Mouse (Mus musculus): ENCODE measurements around the gene Tlk2. TPM values are rescaled to one million over a fixed set of nuclear protein-coding genes. Genes with fewer than 3 reads are reported as not detected.

Tlk2 gene
- polyA plus RNA-seq, 1 experiment from 2014 or later = 18.2 TPM

DNA sequence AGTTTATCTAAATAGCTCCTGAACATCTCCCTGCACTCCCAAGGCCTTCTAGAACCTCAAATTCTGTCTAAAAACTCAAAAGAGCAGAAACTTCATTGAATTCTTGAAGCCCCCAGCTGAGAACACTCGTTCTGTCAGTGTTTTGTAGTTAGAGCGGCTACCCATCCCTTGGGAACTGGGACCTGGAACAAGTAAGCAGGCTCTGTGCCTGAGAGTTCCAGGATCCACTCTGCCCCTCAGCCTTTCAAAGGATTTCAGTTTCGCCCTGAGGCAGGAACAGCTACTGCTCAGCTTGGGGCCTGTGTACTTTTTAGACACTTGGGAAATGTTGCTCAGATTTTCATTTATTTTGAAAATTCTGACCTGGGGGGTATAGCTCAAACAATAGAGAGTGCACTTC is 32.0 kb upstream of the Tlk2 start, which contains the start of gene Gm10842:
TSS of gene Gm10842 (plus strand) at position 301 of the 400 bp plus-strand sequence.
- Histone ChIP-seq H3K9ac (ENCODE audit: low read depth, low read length) (no peak within 1 kb of the TSS; the same call in 1 of the 2 replicates), H3K27me3 (replicated peaks; ENCODE audit: control insufficient read depth, insufficient read depth, low read length) (no peaks in the 10 kb centered on the region), H3K4me2 (no peak within 1 kb of the TSS), H3K27ac (ENCODE audit: low read depth, low read length) (no peak within 1 kb of the TSS), H3K4me3 (ENCODE audit: low read depth, low read length) (no peak within 1 kb of the TSS), H3K4me1 (replicated peaks; ENCODE audit: control insufficient read depth, insufficient read depth, low read length) (peaks cover 24% of the 10 kb centered on the region), H3K36me3 (ENCODE audit: control insufficient read depth, insufficient read depth, low read length) (no peaks in the 10 kb centered on the region), H3K9me3 (ENCODE audit: control insufficient read depth, low read length) (no peaks in the 10 kb centered on the region)
- 74% methylated on average over 3 of the region's 3 CpGs for WGBS
- ATAC-seq (replicated peaks; ENCODE audit: low FRiP score) (no peak), DNase-seq (ENCODE audit: low spot score) (no peak)

GRCm38 (mm10) chr11:105149353-105149752 is 29.3 kb upstream of the Tlk2 start:
- Histone ChIP-seq H3K4me1 (replicated peaks; ENCODE audit: control insufficient read depth, insufficient read depth, low read length) (peaks cover 40% of the 10 kb centered on the region), H3K4me2 (no peak overlapping the region), H3K9me3 (ENCODE audit: control insufficient read depth, low read length) (no peaks in the 10 kb centered on the region), H3K9ac (ENCODE audit: low read depth, low read length) (no peak overlapping the region), H3K27ac (ENCODE audit: low read depth, low read length) (peak overlapping the region; percentile 70; the same call in 1 of the 2 replicates), H3K27me3 (replicated peaks; ENCODE audit: control insufficient read depth, insufficient read depth, low read length) (no peaks in the 10 kb centered on the region), H3K4me3 (ENCODE audit: low read depth, low read length) (no peak overlapping the region), H3K36me3 (ENCODE audit: control insufficient read depth, insufficient read depth, low read length) (no peaks in the 10 kb centered on the region)
- WGBS = 50% methylated on average over 3 of the region's 3 CpGs
- ATAC-seq (replicated peaks; ENCODE audit: low FRiP score) (no peak), DNase-seq (ENCODE audit: low spot score) (no peak)

DNA sequence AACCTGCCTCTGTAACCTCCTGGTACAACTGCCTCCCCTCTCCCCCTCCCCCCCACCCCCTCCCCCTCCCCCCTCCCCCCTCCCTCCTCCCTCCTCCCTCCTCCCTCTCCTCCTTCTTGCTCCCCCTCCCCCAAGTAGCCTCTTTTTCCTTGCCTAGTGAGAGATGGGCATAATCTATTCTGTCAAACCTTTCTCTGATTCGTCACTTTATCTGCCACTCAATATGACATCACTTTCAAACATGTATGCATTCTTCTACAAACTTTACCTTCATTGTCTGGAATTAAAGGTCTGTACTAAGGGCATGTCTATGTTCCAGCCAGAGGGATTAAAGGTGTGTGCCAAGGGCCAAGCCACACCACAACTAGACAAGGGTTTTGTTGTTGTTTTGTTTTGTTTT is 28.8 kb upstream of the Tlk2 start:
- Histone ChIP-seq H3K9ac (ENCODE audit: low read depth, low read length) (no peak overlapping the region; the same call in 1 of the 2 replicates), H3K27me3 (replicated peaks; ENCODE audit: control insufficient read depth, insufficient read depth, low read length) (no peaks in the 10 kb centered on the region; the same call in 1 of the 2 replicates), H3K9me3 (ENCODE audit: control insufficient read depth, low read length) (no peaks in the 10 kb centered on the region), H3K36me3 (ENCODE audit: control insufficient read depth, insufficient read depth, low read length) (no peaks in the 10 kb centered on the region), H3K4me3 (ENCODE audit: low read depth, low read length) (no peak overlapping the region), H3K4me2 (no peak overlapping the region), H3K4me1 (replicated peaks; ENCODE audit: control insufficient read depth, insufficient read depth, low read length) (peaks cover 40% of the 10 kb centered on the region), H3K27ac (ENCODE audit: low read depth, low read length) (peak overlapping the region; percentile 70)
- ATAC-seq (replicated peaks; ENCODE audit: low FRiP score) = no peak
- DNase-seq (ENCODE audit: low spot score) = no peak
- 64% methylated on average over 1 of the region's 1 CpGs for WGBS

- 0 out of 2 replicates have a peak overlapping the region, but pooled peaks have one; percentile 39 for H3K9ac ChIP-seq (ENCODE audit: low read depth, low read length)
- no peaks in the 10 kb centered on the region for H3K36me3 ChIP-seq (ENCODE audit: control insufficient read depth, insufficient read depth, low read length)
- peak overlapping the region; percentile 38; the same call in 1 of the 2 replicates for H3K4me2 ChIP-seq
- H3K27me3 ChIP-seq (replicated peaks; ENCODE audit: control insufficient read depth, insufficient read depth, low read length) = no peaks in the 10 kb centered on the region; the same call in 1 of the 2 replicates
- DNase-seq (ENCODE audit: low spot score) (no peak), ATAC-seq (replicated peaks; ENCODE audit: low FRiP score) (no peak)
- H3K4me1 ChIP-seq (replicated peaks; ENCODE audit: control insufficient read depth, insufficient read depth, low read length) = peaks cover 40% of the 10 kb centered on the region
- H3K9me3 ChIP-seq (ENCODE audit: control insufficient read depth, low read length) = no peaks in the 10 kb centered on the region
- no peak overlapping the region for H3K27ac ChIP-seq (ENCODE audit: low read depth, low read length)
- WGBS = 64% methylated on average over 4 of the region's 4 CpGs
- no peak overlapping the region for H3K4me3 ChIP-seq (ENCODE audit: low read depth, low read length)
Observed at GRCm38 (mm10) chr11:105150691-105151090, 27.9 kb upstream of the Tlk2 start.

- H3K4me2 ChIP-seq = peak overlapping the region; percentile 38
- H3K9me3 ChIP-seq (ENCODE audit: control insufficient read depth, low read length) = no peaks in the 10 kb centered on the region
- H3K4me1 ChIP-seq (replicated peaks; ENCODE audit: control insufficient read depth, insufficient read depth, low read length) = peaks cover 44% of the 10 kb centered on the region
- no peak for ATAC-seq (replicated peaks; ENCODE audit: low FRiP score)
- no peak for DNase-seq (ENCODE audit: low spot score)
- no peak overlapping the region for H3K4me3 ChIP-seq (ENCODE audit: low read depth, low read length)
- peak overlapping the region; percentile 55 for H3K9ac ChIP-seq (ENCODE audit: low read depth, low read length)
- no peaks in the 10 kb centered on the region for H3K36me3 ChIP-seq (ENCODE audit: control insufficient read depth, insufficient read depth, low read length)
- H3K27ac ChIP-seq (ENCODE audit: low read depth, low read length) = peak overlapping the region; percentile 81
- WGBS = 21% methylated on average over 18 of the region's 19 CpGs
- no peaks in the 10 kb centered on the region; the same call in 1 of the 2 replicates for H3K27me3 ChIP-seq (replicated peaks; ENCODE audit: control insufficient read depth, insufficient read depth, low read length)
Observed at GRCm38 (mm10) chr11:105151226-105152016, 27.2 kb upstream of the Tlk2 start.

DNA sequence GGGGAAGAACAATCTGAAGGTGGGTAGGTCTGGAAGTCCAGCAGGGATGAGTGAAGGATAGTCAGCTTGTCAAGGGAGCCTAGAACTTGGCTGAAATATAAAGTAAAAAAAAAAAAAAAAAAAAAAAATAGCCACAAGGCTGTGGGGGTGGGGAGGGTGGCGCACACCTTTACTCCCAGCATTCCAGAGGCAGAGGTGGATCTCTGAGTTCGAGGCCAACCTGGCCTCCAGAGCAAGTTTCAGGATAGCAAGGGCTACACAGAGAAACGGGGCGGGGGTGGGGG is 26.6 kb upstream of the Tlk2 start:
- 36% methylated on average over 3 of the region's 4 CpGs for WGBS

DNA sequence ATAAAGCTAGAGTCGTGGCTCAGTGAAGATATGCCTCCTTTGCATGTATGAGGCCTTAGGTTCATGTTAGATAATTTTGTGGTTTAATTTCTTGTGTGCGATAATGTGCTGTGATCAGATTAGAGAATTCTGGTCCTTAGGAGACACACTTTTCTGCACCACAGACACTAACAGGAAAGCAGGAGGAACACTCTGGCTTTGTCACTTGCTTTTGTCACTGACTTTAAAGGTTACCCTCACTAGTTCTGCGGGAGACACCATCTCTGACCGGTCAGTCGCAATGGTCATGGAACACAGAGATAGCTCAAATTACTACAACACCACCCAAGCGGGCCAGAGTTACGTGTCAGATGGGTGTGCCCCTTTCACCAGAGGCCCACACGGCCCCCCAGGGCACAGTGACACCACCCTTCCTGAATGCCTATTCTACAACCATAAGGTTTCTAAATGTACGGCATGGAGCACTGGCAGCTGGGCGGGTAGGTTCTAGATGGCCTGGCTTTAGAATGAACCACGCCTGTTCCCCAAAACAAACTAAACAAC is 26.2 kb upstream of the Tlk2 start:
- peaks cover 50% of the 10 kb centered on the region for H3K4me1 ChIP-seq (replicated peaks; ENCODE audit: control insufficient read depth, insufficient read depth, low read length)
- H3K36me3 ChIP-seq (ENCODE audit: control insufficient read depth, insufficient read depth, low read length) = no peaks in the 10 kb centered on the region
- peak overlapping the region; percentile 96 for H3K27ac ChIP-seq (ENCODE audit: low read depth, low read length)
- H3K9ac ChIP-seq (ENCODE audit: low read depth, low read length) = peak overlapping the region; percentile 59
- H3K4me3 ChIP-seq (ENCODE audit: low read depth, low read length) = no peak overlapping the region
- 47% methylated on average over 11 of the region's 11 CpGs for WGBS
- peak overlapping the region; percentile 51 for H3K4me2 ChIP-seq
- H3K9me3 ChIP-seq (ENCODE audit: control insufficient read depth, low read length) = no peaks in the 10 kb centered on the region
- no peaks in the 10 kb centered on the region; the same call in 1 of the 2 replicates for H3K27me3 ChIP-seq (replicated peaks; ENCODE audit: control insufficient read depth, insufficient read depth, low read length)
- peak; percentile 74 for DNase-seq (ENCODE audit: low spot score)
- peak; percentile 91 for ATAC-seq (replicated peaks; ENCODE audit: low FRiP score)

More for the DNA sequence above, 26.6 kb upstream of the Tlk2 start:
- no peaks in the 10 kb centered on the region for H3K9me3 ChIP-seq (ENCODE audit: control insufficient read depth, low read length)
- H3K27me3 ChIP-seq (replicated peaks; ENCODE audit: control insufficient read depth, insufficient read depth, low read length) = no peaks in the 10 kb centered on the region; the same call in 1 of the 2 replicates
- H3K9ac ChIP-seq (ENCODE audit: low read depth, low read length) = peak overlapping the region; percentile 55
- peak overlapping the region; percentile 38 for H3K4me2 ChIP-seq
- ATAC-seq (replicated peaks; ENCODE audit: low FRiP score) (no peak), DNase-seq (ENCODE audit: low spot score) (no peak)
- H3K36me3 ChIP-seq (ENCODE audit: control insufficient read depth, insufficient read depth, low read length) = no peaks in the 10 kb centered on the region
- peaks cover 49% of the 10 kb centered on the region for H3K4me1 ChIP-seq (replicated peaks; ENCODE audit: control insufficient read depth, insufficient read depth, low read length)
- H3K4me3 ChIP-seq (ENCODE audit: low read depth, low read length) = no peak overlapping the region
- H3K27ac ChIP-seq (ENCODE audit: low read depth, low read length) = peak overlapping the region; percentile 81

DNA sequence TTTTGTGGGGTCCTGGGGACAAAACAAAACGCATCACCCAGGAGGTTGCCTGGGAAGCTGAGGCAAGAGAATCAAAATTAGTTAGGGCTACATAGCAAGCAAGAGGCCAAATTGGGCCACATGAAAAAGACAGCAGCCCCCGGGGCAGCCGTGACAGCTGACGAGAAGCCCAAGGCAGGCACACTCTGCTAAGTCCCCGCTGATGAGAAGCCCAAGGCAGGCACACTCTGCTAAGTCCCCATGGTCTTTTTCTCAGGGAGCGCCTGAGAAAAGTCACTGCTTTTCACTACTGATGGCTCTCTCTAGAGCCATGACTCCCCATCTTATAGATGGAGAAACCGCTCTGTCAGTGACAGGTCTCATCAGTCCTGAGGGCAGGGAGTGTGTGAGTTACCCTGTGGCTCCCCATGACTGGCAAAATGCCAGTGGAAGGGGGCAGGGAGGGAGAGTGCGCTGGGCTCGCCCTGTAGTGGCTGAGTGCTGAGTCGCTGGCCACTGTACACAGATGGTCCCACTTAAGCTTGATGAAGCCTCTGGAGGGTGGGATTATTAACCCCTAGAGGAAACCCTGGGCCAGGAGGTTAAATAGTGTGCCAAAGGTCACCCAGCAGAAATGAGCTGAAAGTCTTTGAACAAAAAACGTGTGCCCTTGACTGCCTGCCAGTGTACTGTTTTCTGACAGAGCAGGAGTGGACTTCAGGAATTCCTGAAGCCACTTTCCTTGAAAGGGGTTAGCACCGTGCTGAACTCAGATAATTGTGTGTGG is 25.4 kb upstream of the Tlk2 start:
- Histone ChIP-seq H3K4me3 (ENCODE audit: low read depth, low read length) (no peak overlapping the region; the same call in 1 of the 2 replicates), H3K36me3 (ENCODE audit: control insufficient read depth, insufficient read depth, low read length) (no peaks in the 10 kb centered on the region), H3K4me2 (peak overlapping the region; percentile 51), H3K9me3 (ENCODE audit: control insufficient read depth, low read length) (no peaks in the 10 kb centered on the region), H3K27me3 (replicated peaks; ENCODE audit: control insufficient read depth, insufficient read depth, low read length) (no peaks in the 10 kb centered on the region; the same call in 1 of the 2 replicates), H3K9ac (ENCODE audit: low read depth, low read length) (peak overlapping the region; percentile 59), H3K27ac (ENCODE audit: low read depth, low read length) (peak overlapping the region; percentile 96), H3K4me1 (replicated peaks; ENCODE audit: control insufficient read depth, insufficient read depth, low read length) (peaks cover 50% of the 10 kb centered on the region)
- DNase-seq (ENCODE audit: low spot score) (no peak), ATAC-seq (replicated peaks; ENCODE audit: low FRiP score) (peak; percentile 58)
- 32% methylated on average over 12 of the region's 12 CpGs for WGBS

Measured in liver, embryonic 11.5 days (tissue).